ENCODE assay signal across 7 mouse cellular contexts in genomic region chr15:28024965-28025338, GRCm38 (mm10). TPM values are rescaled to one million over a fixed set of nuclear protein-coding genes. Genes with fewer than 3 reads are reported as not detected.
DNase-seq lines count a peak whose midpoint lies in the region; ATAC-seq lines count a peak whose summit lies in the region.

No protein-coding gene starts in this region.

- H3K4me2 ChIP-seq in hindbrain, embryonic 16.5 days (ENCODE audit: low read length), result peak overlapping the region; percentile 74
- peak overlapping the region; percentile 85 for H3K4me2 ChIP-seq in limb, embryonic 15.5 days
- peak overlapping the region; percentile 58 for H3K4me2 ChIP-seq in midbrain, embryonic 16.5 days (ENCODE audit: low read length)
- H3K4me2 ChIP-seq in stomach, embryonic 15.5 days, result peak overlapping the region; percentile 89

- peak overlapping the region; percentile 99 for H3K9ac ChIP-seq in hindbrain, embryonic 16.5 days (ENCODE audit: low read depth, low read length)
- peak overlapping the region; percentile 98 for H3K9ac ChIP-seq in limb, embryonic 15.5 days
- H3K9ac ChIP-seq in midbrain, embryonic 16.5 days (ENCODE audit: low read depth, low read length), result peak overlapping the region; percentile 89
- peak overlapping the region; percentile 92 for H3K9ac ChIP-seq in stomach, embryonic 15.5 days

- WGBS in hindbrain, embryonic 16.5 days, result under 1% methylated on average over 32 of the region's 54 CpGs
- 0% methylated on average over 53 of the region's 54 CpGs for WGBS in limb, embryonic 15.5 days
- under 1% methylated on average over 46 of the region's 54 CpGs for WGBS in midbrain, embryonic 16.5 days
- WGBS in stomach, embryonic 15.5 days, result under 1% methylated on average over 54 of the region's 54 CpGs

- H3K27ac ChIP-seq in hindbrain, embryonic 16.5 days (ENCODE audit: low read depth, low read length), result peak overlapping the region; percentile 100
- peak overlapping the region; percentile 99 for H3K27ac ChIP-seq in limb, embryonic 15.5 days
- H3K27ac ChIP-seq in midbrain, embryonic 16.5 days (ENCODE audit: low read length), result peak overlapping the region; percentile 99
- peak overlapping the region; percentile 93 for H3K27ac ChIP-seq in stomach, embryonic 15.5 days

- H3K36me3 ChIP-seq in hindbrain, embryonic 16.5 days (ENCODE audit: control insufficient read depth, insufficient read depth, low read length), result no peaks in the 10 kb centered on the region
- H3K36me3 ChIP-seq in limb, embryonic 15.5 days, result no peaks in the 10 kb centered on the region
- H3K36me3 ChIP-seq in midbrain, embryonic 16.5 days (ENCODE audit: control insufficient read depth, insufficient read depth, low read length), result no peaks in the 10 kb centered on the region
- H3K36me3 ChIP-seq in stomach, embryonic 15.5 days, result no peaks in the 10 kb centered on the region

- peak; percentile 50 for DNase-seq in adipocyte (ENCODE audit: low spot score)
- DNase-seq in cerebellum, adult 9-10 months, result peak; percentile 67
- peak; percentile 41 for DNase-seq in gastrocnemius, adult 18-20 months (ENCODE audit: low spot score)

- H3K4me1 ChIP-seq in hindbrain, embryonic 16.5 days (ENCODE audit: control insufficient read depth, insufficient read depth, low read depth, low read length), result peaks cover 35% of the 10 kb centered on the region
- peaks cover 32% of the 10 kb centered on the region for H3K4me1 ChIP-seq in limb, embryonic 15.5 days
- peaks cover 37% of the 10 kb centered on the region for H3K4me1 ChIP-seq in midbrain, embryonic 16.5 days (ENCODE audit: control insufficient read depth, insufficient read depth, low read length)
- H3K4me1 ChIP-seq in stomach, embryonic 15.5 days, result peaks cover 30% of the 10 kb centered on the region

- H3K9me3 ChIP-seq in hindbrain, embryonic 16.5 days (ENCODE audit: control insufficient read depth, low read length), result no peaks in the 10 kb centered on the region
- no peaks in the 10 kb centered on the region for H3K9me3 ChIP-seq in limb, embryonic 15.5 days
- no peaks in the 10 kb centered on the region for H3K9me3 ChIP-seq in midbrain, embryonic 16.5 days (replicated peaks; ENCODE audit: control insufficient read depth, low read length, poor library complexity, severe bottlenecking)
- no peaks in the 10 kb centered on the region for H3K9me3 ChIP-seq in stomach, embryonic 15.5 days

- 0 out of 2 replicates have a peak, but pooled peaks have one; percentile 2 for ATAC-seq in hindbrain, embryonic 16.5 days
- ATAC-seq in limb, embryonic 15.5 days (ENCODE audit: insufficient number of reproducible peaks, low FRiP score, low TSS enrichment, low read depth), result no peak
- peak; percentile 9 for ATAC-seq in midbrain, embryonic 16.5 days
- ATAC-seq in stomach, embryonic 15.5 days (ENCODE audit: insufficient read depth, low FRiP score, low read depth), result no peak

- no peaks in the 10 kb centered on the region for H3K27me3 ChIP-seq in hindbrain, embryonic 16.5 days (replicated peaks; ENCODE audit: control insufficient read depth, insufficient read depth, low read length)
- no peaks in the 10 kb centered on the region for H3K27me3 ChIP-seq in limb, embryonic 15.5 days
- no peaks in the 10 kb centered on the region for H3K27me3 ChIP-seq in midbrain, embryonic 16.5 days (ENCODE audit: control insufficient read depth, insufficient read depth, low read depth, low read length)
- H3K27me3 ChIP-seq in stomach, embryonic 15.5 days (replicated peaks), result no peaks in the 10 kb centered on the region

- H3K4me3 ChIP-seq in hindbrain, embryonic 16.5 days (ENCODE audit: low read length), result peak overlapping the region; percentile 72
- H3K4me3 ChIP-seq in limb, embryonic 15.5 days, result peak overlapping the region; percentile 89
- peak overlapping the region; percentile 69 for H3K4me3 ChIP-seq in midbrain, embryonic 16.5 days (ENCODE audit: low read depth, low read length)
- peak overlapping the region; percentile 91 for H3K4me3 ChIP-seq in stomach, embryonic 15.5 days (replicated peaks)

RNA-seq across cellular contexts. Expression of gene Trio, which starts 0.7 kb away (rescaled TPM):
- total RNA-seq in gastrocnemius, adult 18-20 months (2021), result 10 to 100 TPM; 21.1 to 33.0 TPM
- polyA plus RNA-seq in hindbrain, embryonic 16.5 days (2015; fragmentation: Nextera tagmentation; extraction: Ambion mirVana), result 31.1 and 32.0 TPM in 2 replicates
- 44.9 and 52.8 TPM in 2 replicates for polyA plus RNA-seq in limb, embryonic 15.5 days (2015; fragmentation: Nextera tagmentation; extraction: Ambion mirVana)
- polyA plus RNA-seq in midbrain, embryonic 16.5 days (2015; fragmentation: Nextera tagmentation; extraction: Ambion mirVana), result 37.5 and 45.9 TPM in 2 replicates
- polyA plus RNA-seq in stomach, embryonic 15.5 days (2015; fragmentation: Nextera tagmentation; extraction: Ambion mirVana), result 20.9 and 26.7 TPM in 2 replicates

Comparison
In these comparisons a context has a peak if more than half of its experiments do, and no peak if none do; other contexts are left out.
1. ATAC-seq: peak in hindbrain, embryonic 16.5 days (single experiment) and midbrain, embryonic 16.5 days (single experiment); none in limb, embryonic 15.5 days (single experiment) and stomach, embryonic 15.5 days (single experiment).
2. Peak in every context shown above with its lines, with median percentiles within 50 percentile points of each other: DNase-seq, H3K27ac ChIP-seq, H3K4me2 ChIP-seq, H3K4me3 ChIP-seq and H3K9ac ChIP-seq.